Mouse (Mus musculus) erythroblast, embryonic 14.5 days (primary cell): ENCODE data around the gene Dab1. TPM values are rescaled to one million over a fixed set of nuclear protein-coding genes. Genes with fewer than 3 reads are reported as not detected.

Experiments used
- H3K27me3 ChIP-seq: 2 replicates; pipeline ENCODE4 v1.6.1; 2012; ENCODE audit warnings: inconsistent platforms; ENCODE audit not compliant: control insufficient read depth
- H3K36me3 ChIP-seq: 2 replicates; pipeline ENCODE4 v1.6.1; 2012; ENCODE audit warnings: mild to moderate bottlenecking, inconsistent platforms; ENCODE audit not compliant: control insufficient read depth
- H3K4me1 ChIP-seq: 2 replicates; pipeline ENCODE4 v1.6.1; 2012; ENCODE audit warnings: inconsistent platforms; ENCODE audit not compliant: control insufficient read depth
- H3K4me3 ChIP-seq: replicated peaks from 2 replicates; pipeline ENCODE3; 2012; ENCODE audit warnings: moderate library complexity, mild to moderate bottlenecking, inconsistent platforms
- H3K9me3 ChIP-seq: 2 replicates; pipeline ENCODE4 v1.6.1; 2012; ENCODE audit warnings: low read length, inconsistent platforms, mixed read lengths; ENCODE audit not compliant: control insufficient read depth
- GATA1 ChIP-seq: IDR thresholded peaks from 2 replicates; pipeline ENCODE4 v1.6.1; 2012; ENCODE audit warnings: low read length, inconsistent platforms, mixed read lengths
- TAL1 ChIP-seq: IDR thresholded peaks from 3 replicates; pipeline ENCODE4 v1.6.1; 2012; ENCODE audit warnings: low read length, inconsistent platforms, mixed read lengths
- polyA plus RNA-seq: library from polyadenylated mRNA; stranded (reverse); fragments of >175 nt; gene quantifications from 2 replicates; pipeline ENCODE4 v1.2.3, GENCODE M21; 2012

The Dab1 gene
- polyA plus RNA-seq, 1 experiment, result not detected

GRCm38 (mm10) chr4:104025117-104025694, 406.0 kb downstream of the Dab1 start:
- TF ChIP-seq GATA1 (no peak), TAL1 (no peak)
- H3K36me3 ChIP-seq, result no peaks in the 10 kb centered on the region
- H3K4me1 ChIP-seq, result no peaks in the 10 kb centered on the region
- no peaks in the 10 kb centered on the region for H3K27me3 ChIP-seq
- no peaks in the 10 kb centered on the region for H3K9me3 ChIP-seq
- H3K4me3 ChIP-seq, result no peak overlapping the region

GRCm38 (mm10) chr4:104026834-104027233, 407.7 kb downstream of the Dab1 start:
- no peak overlapping the region for H3K4me3 ChIP-seq
- H3K27me3 ChIP-seq, result no peaks in the 10 kb centered on the region
- H3K36me3 ChIP-seq, result no peaks in the 10 kb centered on the region
- no peaks in the 10 kb centered on the region for H3K9me3 ChIP-seq
- no peaks in the 10 kb centered on the region for H3K4me1 ChIP-seq
- TF ChIP-seq TAL1, result no peak
- no peak for TF ChIP-seq GATA1

GRCm38 (mm10) chr4:104027239-104027638, 408.1 kb downstream of the Dab1 start:
- no peaks in the 10 kb centered on the region for H3K27me3 ChIP-seq

GRCm38 (mm10) chr4:104036091-104036490, 416.9 kb downstream of the Dab1 start:
- Histone ChIP-seq H3K27me3 (no peaks in the 10 kb centered on the region), H3K4me3 (no peak overlapping the region), H3K36me3 (no peaks in the 10 kb centered on the region), H3K9me3 (no peaks in the 10 kb centered on the region), H3K4me1 (no peaks in the 10 kb centered on the region)
- TF ChIP-seq TAL1, result no peak
- no peak for TF ChIP-seq GATA1

More at GRCm38 (mm10) chr4:104027239-104027638, 408.1 kb downstream of the Dab1 start:
- Histone ChIP-seq H3K4me1 (no peaks in the 10 kb centered on the region), H3K4me3 (no peak overlapping the region), H3K9me3 (no peaks in the 10 kb centered on the region), H3K36me3 (no peaks in the 10 kb centered on the region)
- TF ChIP-seq GATA1 (no peak), TAL1 (no peak)

- TF ChIP-seq TAL1 (no peak), GATA1 (no peak)
- H3K4me1 ChIP-seq, result no peaks in the 10 kb centered on the region
- no peak overlapping the region for H3K4me3 ChIP-seq
- H3K36me3 ChIP-seq, result no peaks in the 10 kb centered on the region
- no peaks in the 10 kb centered on the region for H3K9me3 ChIP-seq
- H3K27me3 ChIP-seq, result no peaks in the 10 kb centered on the region
Observed at GRCm38 (mm10) chr4:104039588-104039987, 420.4 kb downstream of the Dab1 start.

- Histone ChIP-seq H3K36me3 (no peaks in the 10 kb centered on the region), H3K9me3 (no peaks in the 10 kb centered on the region), H3K27me3 (no peaks in the 10 kb centered on the region), H3K4me1 (no peaks in the 10 kb centered on the region), H3K4me3 (no peak overlapping the region)
- TF ChIP-seq GATA1 (no peak), TAL1 (no peak)
Observed at GRCm38 (mm10) chr4:104043441-104043840, 424.3 kb downstream of the Dab1 start.

- Histone ChIP-seq H3K36me3 (no peaks in the 10 kb centered on the region), H3K4me1 (no peaks in the 10 kb centered on the region), H3K9me3 (no peaks in the 10 kb centered on the region), H3K27me3 (no peaks in the 10 kb centered on the region), H3K4me3 (no peak overlapping the region)
- TF ChIP-seq TAL1 (no peak), GATA1 (no peak)
Observed at GRCm38 (mm10) chr4:104044634-104045033, 425.5 kb downstream of the Dab1 start.

- Histone ChIP-seq H3K36me3 (no peaks in the 10 kb centered on the region), H3K4me3 (no peak overlapping the region), H3K27me3 (no peaks in the 10 kb centered on the region), H3K9me3 (no peaks in the 10 kb centered on the region), H3K4me1 (no peaks in the 10 kb centered on the region)
- TF ChIP-seq GATA1 (no peak), TAL1 (no peak)
Observed at GRCm38 (mm10) chr4:104047966-104048804, 429.0 kb downstream of the Dab1 start.

GRCm38 (mm10) chr4:104057116-104057515, 438.0 kb downstream of the Dab1 start:
- Histone ChIP-seq H3K9me3 (peaks cover 3% of the 10 kb centered on the region), H3K4me3 (no peak overlapping the region)
- no peak for TF ChIP-seq GATA1
- no peak for TF ChIP-seq TAL1

GRCm38 (mm10) chr4:104059569-104059968, 440.4 kb downstream of the Dab1 start:
- H3K4me3 ChIP-seq, result no peak overlapping the region
- no peaks in the 10 kb centered on the region for H3K27me3 ChIP-seq
- no peaks in the 10 kb centered on the region for H3K36me3 ChIP-seq
- H3K9me3 ChIP-seq, result peaks cover 6% of the 10 kb centered on the region
- no peaks in the 10 kb centered on the region for H3K4me1 ChIP-seq
- TF ChIP-seq TAL1 (no peak), GATA1 (no peak)

More at GRCm38 (mm10) chr4:104057116-104057515, 438.0 kb downstream of the Dab1 start:
- no peaks in the 10 kb centered on the region for H3K4me1 ChIP-seq
- no peaks in the 10 kb centered on the region for H3K36me3 ChIP-seq
- no peaks in the 10 kb centered on the region for H3K27me3 ChIP-seq
